Mouse (Mus musculus): ENCODE results near the gene Urah. TPM values are rescaled to one million over a fixed set of nuclear protein-coding genes. Genes with fewer than 3 reads are reported as not detected.

The Urah gene
- polyA plus RNA-seq, 1 experiment from 2014 or later = 5.3 TPM

GRCm38 (mm10) chr7:140856785-140857549 is 22.1 kb downstream of the Urah start, which contains the start of gene Ric8a:
TSS of gene Ric8a (plus strand) at chr7:140856957.
- peak within 1 kb of the TSS; percentile 83 for H3K4me3 ChIP-seq
- H3K36me3 ChIP-seq = peaks cover 64% of the 10 kb centered on the region
- under 1% methylated on average over 50 of the region's 50 CpGs for WGBS
- peaks cover 36% of the 10 kb centered on the region for H3K4me1 ChIP-seq
- peak within 1 kb of the TSS; percentile 99 for H3K4me2 ChIP-seq
- ATAC-seq (ENCODE audit: insufficient number of reproducible peaks, insufficient read depth, low FRiP score, low TSS enrichment, low read depth) = peak; percentile 59
- H3K27me3 ChIP-seq = no peaks in the 10 kb centered on the region
- peak within 1 kb of the TSS; percentile 95 for H3K9ac ChIP-seq
- H3K27ac ChIP-seq = peak within 1 kb of the TSS; percentile 90
- no peaks in the 10 kb centered on the region for H3K9me3 ChIP-seq

GRCm38 (mm10) chr7:140857550-140858505 is 23.0 kb downstream of the Urah start, which contains the start of gene Bet1l:
TSS of gene Bet1l (minus strand) at chr7:140857577.
- peak within 1 kb of the TSS; percentile 83 for H3K4me3 ChIP-seq
- H3K27me3 ChIP-seq = no peaks in the 10 kb centered on the region
- no peaks in the 10 kb centered on the region for H3K9me3 ChIP-seq
- no peak for ATAC-seq (ENCODE audit: insufficient number of reproducible peaks, insufficient read depth, low FRiP score, low TSS enrichment, low read depth)
- WGBS = 36% methylated on average over 40 of the region's 40 CpGs
- peak within 1 kb of the TSS; percentile 95 for H3K9ac ChIP-seq
- peaks cover 64% of the 10 kb centered on the region for H3K36me3 ChIP-seq
- H3K4me1 ChIP-seq = peaks cover 36% of the 10 kb centered on the region
- H3K4me2 ChIP-seq = peak within 1 kb of the TSS; percentile 99
- peak within 1 kb of the TSS; percentile 90 for H3K27ac ChIP-seq

DNA sequence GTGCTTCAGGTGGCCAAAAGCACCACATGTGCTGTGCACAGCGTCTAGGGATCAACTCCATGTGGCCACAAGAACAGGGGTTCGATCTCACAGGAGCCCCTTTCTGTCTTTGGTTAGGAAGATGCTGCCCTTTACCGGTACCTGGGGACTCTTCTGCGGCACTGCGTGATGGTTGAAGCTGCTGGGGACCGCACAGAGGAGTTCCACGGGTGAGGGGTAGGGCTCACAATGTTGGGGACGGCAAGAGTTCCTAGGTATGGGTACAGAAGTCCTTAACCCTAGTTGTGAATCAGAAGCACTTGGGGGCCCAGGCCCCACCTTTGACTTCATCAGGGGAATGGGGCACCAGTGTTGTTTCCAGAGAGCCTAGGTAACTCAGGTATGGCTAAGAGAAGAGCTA is 23.9 kb downstream of the Urah start:
- ATAC-seq (ENCODE audit: insufficient number of reproducible peaks, insufficient read depth, low FRiP score, low TSS enrichment, low read depth) = no peak

DNA sequence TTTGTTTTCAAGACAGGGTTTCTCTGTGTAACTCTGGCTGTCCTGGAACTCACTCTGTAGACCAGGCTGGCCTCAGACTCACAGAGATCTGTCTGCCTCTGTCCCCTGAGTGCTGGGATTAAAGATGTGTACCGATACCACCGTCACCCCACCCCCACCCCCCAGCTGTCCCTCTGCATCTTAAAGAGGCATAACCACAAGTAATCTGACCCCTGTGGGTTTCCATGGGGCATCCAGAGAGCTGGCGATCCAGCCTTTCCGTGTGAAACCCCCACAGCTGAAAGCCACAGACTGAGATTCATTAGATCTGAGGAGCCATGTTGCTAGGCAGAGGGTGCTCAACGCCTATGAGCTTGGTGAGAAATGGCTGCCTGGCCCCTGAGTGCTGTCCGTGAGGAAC is 25.2 kb downstream of the Urah start:
- ATAC-seq (ENCODE audit: insufficient number of reproducible peaks, insufficient read depth, low FRiP score, low TSS enrichment, low read depth) = no peak
- peaks cover 67% of the 10 kb centered on the region for H3K36me3 ChIP-seq
- 47% methylated on average over 6 of the region's 6 CpGs for WGBS
- no peak overlapping the region for H3K4me3 ChIP-seq
- H3K4me1 ChIP-seq = peaks cover 31% of the 10 kb centered on the region
- H3K4me2 ChIP-seq = no peak overlapping the region
- H3K9ac ChIP-seq = no peak overlapping the region
- no peak overlapping the region for H3K27ac ChIP-seq
- no peaks in the 10 kb centered on the region for H3K27me3 ChIP-seq
- no peaks in the 10 kb centered on the region for H3K9me3 ChIP-seq

More for the DNA sequence above, 23.9 kb downstream of the Urah start:
- Histone ChIP-seq H3K27me3 (no peaks in the 10 kb centered on the region), H3K9ac (peak overlapping the region; percentile 95), H3K27ac (no peak overlapping the region), H3K4me3 (peak overlapping the region; percentile 83), H3K36me3 (peaks cover 64% of the 10 kb centered on the region), H3K4me1 (peaks cover 36% of the 10 kb centered on the region), H3K4me2 (peak overlapping the region; percentile 99), H3K9me3 (no peaks in the 10 kb centered on the region)
- WGBS = 92% methylated on average over 8 of the region's 8 CpGs

DNA sequence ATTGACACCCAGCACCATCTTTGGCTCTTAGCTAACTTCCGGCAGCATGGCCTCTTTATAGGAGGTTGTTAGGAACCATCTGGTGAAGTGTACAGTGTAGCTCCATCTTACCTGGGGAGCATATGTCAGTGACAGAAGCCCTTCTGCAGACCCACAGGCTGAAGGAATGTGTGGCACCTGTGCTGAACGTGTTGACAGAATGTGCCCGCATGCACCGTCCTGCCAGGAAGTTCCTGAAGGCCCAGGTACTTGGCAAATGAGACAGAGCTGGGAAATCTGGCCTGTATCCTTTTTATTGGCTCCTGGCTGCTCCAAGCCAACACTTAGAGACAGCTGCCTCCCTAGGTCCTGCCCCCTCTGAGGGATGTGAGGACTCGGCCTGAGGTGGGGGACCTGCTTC is 25.9 kb downstream of the Urah start:
- no peak for ATAC-seq (ENCODE audit: insufficient number of reproducible peaks, insufficient read depth, low FRiP score, low TSS enrichment, low read depth)
- H3K9ac ChIP-seq = 0 out of 2 replicates have a peak overlapping the region, but pooled peaks have one; percentile 6
- H3K9me3 ChIP-seq = no peaks in the 10 kb centered on the region
- 87% methylated on average over 5 of the region's 5 CpGs for WGBS
- no peak overlapping the region for H3K27ac ChIP-seq
- H3K4me2 ChIP-seq = no peak overlapping the region
- no peak overlapping the region for H3K4me3 ChIP-seq
- peaks cover 25% of the 10 kb centered on the region for H3K4me1 ChIP-seq
- no peaks in the 10 kb centered on the region for H3K27me3 ChIP-seq
- H3K36me3 ChIP-seq = peaks cover 69% of the 10 kb centered on the region

DNA sequence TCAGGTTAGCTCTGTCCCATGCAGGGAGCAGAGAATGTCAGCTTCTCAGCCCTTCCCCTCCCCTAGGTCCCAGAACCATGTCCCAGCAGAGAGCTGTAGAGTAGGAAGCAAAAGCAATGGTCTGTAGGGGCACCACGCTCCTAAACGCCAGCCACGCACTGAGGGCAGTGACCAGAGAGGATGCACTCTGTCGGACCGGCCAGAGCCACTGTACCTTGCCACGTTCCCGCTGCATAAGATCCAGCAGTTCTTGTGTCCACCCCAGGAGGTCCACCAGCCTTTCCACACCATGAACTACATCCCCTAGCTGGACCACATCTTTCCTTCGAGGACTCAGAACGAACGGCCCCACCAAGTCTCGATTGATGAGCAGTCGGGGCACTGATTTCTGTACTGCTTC is 29.9 kb downstream of the Urah start:
- WGBS = 86% methylated on average over 12 of the region's 12 CpGs
- Histone ChIP-seq H3K9ac (no peak overlapping the region), H3K27ac (no peak overlapping the region), H3K27me3 (no peaks in the 10 kb centered on the region), H3K9me3 (no peaks in the 10 kb centered on the region), H3K4me2 (no peak overlapping the region), H3K4me1 (peaks cover 5% of the 10 kb centered on the region), H3K4me3 (no peak overlapping the region), H3K36me3 (peaks cover 78% of the 10 kb centered on the region)
- ATAC-seq (ENCODE audit: insufficient number of reproducible peaks, insufficient read depth, low FRiP score, low TSS enrichment, low read depth) = no peak

GRCm38 (mm10) chr7:140874224-140874623 is 39.4 kb downstream of the Urah start:
- Histone ChIP-seq H3K9me3 (no peaks in the 10 kb centered on the region), H3K4me3 (no peak overlapping the region), H3K27ac (no peak overlapping the region), H3K36me3 (peaks cover 45% of the 10 kb centered on the region), H3K27me3 (no peaks in the 10 kb centered on the region), H3K4me2 (no peak overlapping the region), H3K4me1 (no peaks in the 10 kb centered on the region), H3K9ac (no peak overlapping the region)
- 89% methylated on average over 4 of the region's 4 CpGs for WGBS
- ATAC-seq (ENCODE audit: insufficient number of reproducible peaks, insufficient read depth, low FRiP score, low TSS enrichment, low read depth) = no peak

DNA sequence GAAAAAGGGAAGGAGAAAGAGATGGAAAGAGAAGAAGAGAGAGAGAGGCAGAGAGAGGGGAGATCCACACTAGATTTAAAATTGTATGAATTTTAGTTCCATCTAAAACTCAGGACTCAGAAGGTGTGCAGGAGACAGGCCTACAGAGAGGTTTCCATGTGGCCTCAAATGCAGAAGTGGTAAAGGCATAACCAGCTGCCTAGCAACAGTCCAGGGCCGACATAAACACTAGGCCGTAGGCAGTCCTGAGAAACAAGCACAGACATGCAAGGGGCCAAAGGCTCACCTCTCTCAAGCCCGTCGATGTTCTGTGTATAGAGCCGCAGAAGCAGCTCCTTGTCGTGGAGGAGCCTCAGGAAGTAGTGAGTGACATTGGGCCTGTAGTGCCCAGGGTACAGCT is 42.5 kb downstream of the Urah start:
- Histone ChIP-seq H3K4me1 (peaks cover 9% of the 10 kb centered on the region; the same call in 1 of the 2 replicates), H3K27me3 (no peaks in the 10 kb centered on the region), H3K27ac (no peak overlapping the region), H3K9me3 (no peaks in the 10 kb centered on the region), H3K36me3 (peaks cover 43% of the 10 kb centered on the region), H3K9ac (no peak overlapping the region), H3K4me3 (no peak overlapping the region), H3K4me2 (no peak overlapping the region)
- 83% methylated on average over 6 of the region's 6 CpGs for WGBS
- ATAC-seq (ENCODE audit: insufficient number of reproducible peaks, insufficient read depth, low FRiP score, low TSS enrichment, low read depth) = no peak

DNA sequence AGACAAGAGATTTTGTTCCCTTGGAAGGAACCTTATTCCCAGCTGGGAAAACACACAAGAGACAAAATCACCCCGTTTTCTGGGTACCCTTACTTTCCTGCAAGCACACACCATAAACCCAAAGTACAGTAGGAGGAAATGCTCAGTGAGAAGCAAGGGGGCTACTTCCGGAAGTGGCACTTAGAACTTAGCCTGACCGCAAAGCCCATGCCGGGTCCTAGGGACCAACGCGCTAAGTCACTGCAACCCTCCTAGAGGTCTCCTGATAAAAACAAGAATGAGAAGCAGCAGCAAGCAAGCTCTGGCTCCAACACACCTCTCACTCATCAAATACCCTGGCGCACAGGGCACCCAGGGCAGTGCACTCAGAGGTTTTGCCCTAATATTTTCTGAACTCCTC is 44.5 kb downstream of the Urah start:
- no peaks in the 10 kb centered on the region for H3K9me3 ChIP-seq
- no peak overlapping the region for H3K4me3 ChIP-seq
- H3K4me1 ChIP-seq = peaks cover 17% of the 10 kb centered on the region
- no peak overlapping the region for H3K4me2 ChIP-seq
- ATAC-seq (ENCODE audit: insufficient number of reproducible peaks, insufficient read depth, low FRiP score, low TSS enrichment, low read depth) = no peak
- peaks cover 39% of the 10 kb centered on the region for H3K36me3 ChIP-seq
- 89% methylated on average over 7 of the region's 7 CpGs for WGBS
- H3K27ac ChIP-seq = no peak overlapping the region
- H3K9ac ChIP-seq = no peak overlapping the region
- H3K27me3 ChIP-seq = no peaks in the 10 kb centered on the region

- no peak overlapping the region for H3K4me3 ChIP-seq
- ATAC-seq (ENCODE audit: insufficient number of reproducible peaks, insufficient read depth, low FRiP score, low TSS enrichment, low read depth) = no peak
- no peaks in the 10 kb centered on the region for H3K27me3 ChIP-seq
- H3K9me3 ChIP-seq = no peaks in the 10 kb centered on the region
- H3K4me2 ChIP-seq = peak overlapping the region; percentile 66; the same call in 1 of the 2 replicates
- peaks cover 17% of the 10 kb centered on the region for H3K4me1 ChIP-seq
- 82% methylated on average over 3 of the region's 3 CpGs for WGBS
- H3K27ac ChIP-seq = no peak overlapping the region
- no peak overlapping the region for H3K9ac ChIP-seq
- peaks cover 33% of the 10 kb centered on the region for H3K36me3 ChIP-seq
Observed at GRCm38 (mm10) chr7:140880419-140880818, 45.6 kb downstream of the Urah start.

GRCm38 (mm10) chr7:140880865-140881515 is 46.2 kb downstream of the Urah start:
- Histone ChIP-seq H3K4me1 (peaks cover 17% of the 10 kb centered on the region), H3K4me2 (peak overlapping the region; percentile 66), H3K9ac (peak overlapping the region; percentile 89), H3K27ac (peak overlapping the region; percentile 86; the same call in 1 of the 2 replicates), H3K9me3 (no peaks in the 10 kb centered on the region), H3K36me3 (peaks cover 33% of the 10 kb centered on the region), H3K27me3 (no peaks in the 10 kb centered on the region), H3K4me3 (peak overlapping the region; percentile 96)
- ATAC-seq (ENCODE audit: insufficient number of reproducible peaks, insufficient read depth, low FRiP score, low TSS enrichment, low read depth) = no peak
- WGBS = 21% methylated on average over 8 of the region's 8 CpGs
